Mouse (Mus musculus) T-helper 17 cell (primary cell): ENCODE data around the gene Fam213a.

Source experiments
- in situ Hi-C, 2 experiments: fragments of 300-600 bp; cut with MboI, MseI; formaldehyde crosslinking; loops; 1 replicate in 1 of 2; 2 replicates in 1 of 2; pipeline ENCODE4 v1.15.1; 2025; ENCODE audit warnings: high pct_unique_total_duplicates in 2 of 2

Fam213a gene

GRCm38 (mm10) chr14:41006263-41006662, 7.3 kb downstream of the Fam213a start:
- in situ Hi-C loops: no loop called here

GRCm38 (mm10) chr14:41005716-41006115, 7.9 kb downstream of the Fam213a start:
- in situ Hi-C loops: no loop called here

GRCm38 (mm10) chr14:41004201-41005141, 9.1 kb downstream of the Fam213a start:
- in situ Hi-C loops: no loop called here

GRCm38 (mm10) chr14:41001576-41001975, 12.0 kb downstream of the Fam213a start:
- in situ Hi-C loops: no loop called here

- in situ Hi-C loops: no loop called here
These were observed 12.8 kb downstream of the Fam213a start for GRCm38 (mm10) chr14:41000801-41001200.

GRCm38 (mm10) chr14:40999904-41000645, 13.5 kb downstream of the Fam213a start:
- in situ Hi-C loops: no loop called here

GRCm38 (mm10) chr14:40996171-40996570, 17.4 kb downstream of the Fam213a start:
- in situ Hi-C loops: no loop called here

GRCm38 (mm10) chr14:40992464-40992863, 21.1 kb downstream of the Fam213a start:
- in situ Hi-C loops: no loop called here

GRCm38 (mm10) chr14:40988780-40989179, 24.8 kb downstream of the Fam213a start:
- in situ Hi-C loops: loop anchor here in 1 of 2 experiments (5.0 kb wide), 2 partner anchors 39 to 181 kb away; no protein-coding TSS in a partner anchor

- in situ Hi-C loops: loop anchor here in 1 of 2 experiments (5.0 kb wide), 2 partner anchors 40 to 180 kb away; no protein-coding TSS in a partner anchor
These were observed 26.4 kb downstream of the Fam213a start for GRCm38 (mm10) chr14:40987184-40987583.

GRCm38 (mm10) chr14:40985635-40986034, 28.0 kb downstream of the Fam213a start:
- in situ Hi-C loops: loop anchor here in 1 of 2 experiments (5.0 kb wide), 2 partner anchors 42 to 178 kb away; no protein-coding TSS in a partner anchor

GRCm38 (mm10) chr14:40979723-40980122, 33.9 kb downstream of the Fam213a start:
- in situ Hi-C loops: loop anchor here in 1 of 2 experiments (5.0 kb wide), 2 partner anchors 53 to 187 kb away; no protein-coding TSS in a partner anchor

GRCm38 (mm10) chr14:40979002-40979401, 34.6 kb downstream of the Fam213a start:
- in situ Hi-C loops: loop anchor here in 1 of 2 experiments (5.0 kb wide), 2 partner anchors 53 to 187 kb away; no protein-coding TSS in a partner anchor

GRCm38 (mm10) chr14:40975127-40975721, 38.4 kb downstream of the Fam213a start:
- in situ Hi-C loops: loop anchor here in 1 of 2 experiments (5.0 kb wide), 2 partner anchors 57 to 183 kb away; no protein-coding TSS in a partner anchor

GRCm38 (mm10) chr14:40968051-40968450, 45.5 kb downstream of the Fam213a start:
- in situ Hi-C loops: no loop called here

GRCm38 (mm10) chr14:40967598-40967900, 46.0 kb downstream of the Fam213a start:
- in situ Hi-C loops: no loop called here

GRCm38 (mm10) chr14:40966862-40967597, 46.6 kb downstream of the Fam213a start:
- in situ Hi-C loops: no loop called here

- in situ Hi-C loops: no loop called here
These were observed 47.2 kb downstream of the Fam213a start, which contains the start of gene Tspan14 for GRCm38 (mm10) chr14:40966392-40966861. Tspan14 (minus strand) TSS chr14:40966807.

- in situ Hi-C loops: no loop called here
These were observed 47.9 kb downstream of the Fam213a start for GRCm38 (mm10) chr14:40965507-40966356.

- in situ Hi-C loops: no loop called here
These were observed 48.7 kb downstream of the Fam213a start for GRCm38 (mm10) chr14:40964881-40965280.
